Mouse (Mus musculus) G1E (cell line): ENCODE data around the gene Mical3.

ENCODE experiments used
- CTCF ChIP-seq: IDR thresholded peaks from 2 replicates; pipeline ENCODE4 v1.5.1; 2012; ENCODE audit warnings: low read depth, low read length, inconsistent platforms, mixed read lengths
- GATA1 ChIP-seq: IDR thresholded peaks from 2 replicates; pipeline ENCODE4 v1.6.1; 2012; ENCODE audit warnings: borderline replicate concordance, low read length, inconsistent platforms, mixed read lengths
- GATA2 ChIP-seq: IDR thresholded peaks from 2 replicates; pipeline ENCODE4 v1.6.1; 2012; ENCODE audit warnings: low read depth, low read length, inconsistent platforms, borderline replicate concordance
- POLR2AphosphoS5 ChIP-seq: IDR thresholded peaks from 2 replicates; pipeline ENCODE4 v1.6.1; 2012; ENCODE audit warnings: low read depth, low read length, inconsistent platforms; ENCODE audit not compliant: insufficient replicate concordance
- TAL1 ChIP-seq: conservative IDR thresholded peaks from 2 replicates; pipeline ENCODE4 v1.6.1; 2012; ENCODE audit warnings: low read depth, low read length, inconsistent platforms, mixed read lengths

DNA sequence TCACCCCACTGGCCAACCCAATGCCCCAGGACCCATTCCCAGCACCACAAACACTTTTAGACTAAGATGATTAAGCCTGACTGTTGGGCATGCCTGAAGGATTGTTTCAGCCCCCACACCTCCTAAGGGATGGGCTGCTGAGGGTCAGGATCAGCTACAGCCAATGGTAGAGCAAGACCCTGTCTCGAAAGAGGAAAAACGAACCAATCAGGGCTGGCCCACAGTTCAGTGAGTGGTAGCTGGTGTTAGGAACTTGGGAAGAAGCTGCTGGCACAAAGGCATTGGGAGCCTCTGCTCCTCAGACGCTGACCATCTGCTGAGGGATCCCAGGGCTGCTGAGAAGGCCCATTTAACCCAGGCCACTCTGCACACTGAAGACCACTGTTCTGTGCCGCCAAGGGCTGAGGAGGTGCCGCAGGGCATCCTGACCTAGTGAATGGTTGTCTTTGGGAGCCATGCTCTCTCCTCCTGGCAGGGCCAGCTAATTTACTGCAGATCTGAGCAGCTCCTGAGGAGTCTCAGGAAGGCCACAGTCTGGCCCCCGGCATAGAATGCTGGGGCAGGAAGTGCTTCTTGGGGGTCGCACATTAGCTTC lies 36.7 kb upstream of the Mical3 start:
- TF ChIP-seq CTCF = no peak
- TF ChIP-seq TAL1 = no peak
- no peak for TF ChIP-seq GATA1
- TF ChIP-seq POLR2AphosphoS5 = no peak
- TF ChIP-seq GATA2 = no peak
